In the genomic region with DNA sequence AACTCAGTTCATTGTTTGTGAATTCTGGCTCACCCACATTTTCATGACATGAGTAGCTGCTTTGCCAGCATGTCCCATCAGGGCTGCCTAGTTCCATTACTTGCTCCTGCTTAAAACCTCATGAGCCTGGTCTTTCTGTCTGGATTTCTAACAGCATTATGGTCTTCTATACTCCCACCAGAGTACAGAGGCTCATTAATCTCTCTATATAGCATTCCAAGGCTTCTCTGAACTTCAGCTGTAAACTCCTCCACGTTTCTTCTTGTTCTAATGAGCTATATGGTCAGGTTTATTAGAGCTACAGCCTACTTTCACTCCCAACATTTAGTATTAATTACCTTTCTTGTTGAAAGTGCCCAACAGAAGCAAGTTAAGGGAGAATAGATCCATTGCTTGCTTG, we compare ENCODE assay signal across 20 mouse cellular contexts.
DNase-seq lines count a peak whose midpoint lies in the region; ATAC-seq and TF ChIP-seq lines count a peak whose summit lies in the region.
"Had no signal": no experiment of that assay in that cellular context is flagged by ENCODE, and none has a peak within 500 bp of the region (broad histone marks: within the 10 kb centered on the region; RNA-seq: fewer than 3 reads in every experiment).

No protein-coding gene starts in this region.

- H3K27ac ChIP-seq in kidney, embryonic 15.5 days: peak overlapping the region; percentile 42
- H3K27ac ChIP-seq in kidney, postnatal 0 days: no peak overlapping the region
- peak overlapping the region; percentile 66 for H3K27ac ChIP-seq in limb, embryonic 12.5 days
- H3K27ac ChIP-seq in forebrain, embryonic 14.5 days (ENCODE audit: low read depth, low read length): no peak overlapping the region
- H3K27ac ChIP-seq: embryonic facial prominence, embryonic 10.5 days; embryonic facial prominence, embryonic 12.5 days; forebrain, embryonic 13.5 days had no signal

- TF ChIP-seq CTCF in kidney, postnatal 0 days (IDR thresholded peaks at IDR 0.05; ENCODE audit: low read depth): no peak

- 0 out of 2 replicates have a peak, but pooled peaks cover 10% of the 10 kb centered on the region for H3K4me1 ChIP-seq in kidney, embryonic 15.5 days
- H3K4me1 ChIP-seq in kidney, postnatal 0 days (replicated peaks; ENCODE audit: insufficient read depth, low read length): no peaks in the 10 kb centered on the region
- peaks cover 16% of the 10 kb centered on the region for H3K4me1 ChIP-seq in limb, embryonic 12.5 days (replicated peaks)
- H3K4me1 ChIP-seq in forebrain, embryonic 14.5 days (ENCODE audit: control insufficient read depth, insufficient read depth, low read length): no peaks in the 10 kb centered on the region
- H3K4me1 ChIP-seq: embryonic facial prominence, embryonic 10.5 days; embryonic facial prominence, embryonic 12.5 days; forebrain, embryonic 13.5 days had no signal

- no peak overlapping the region for H3K9ac ChIP-seq in kidney, embryonic 15.5 days
- H3K9ac ChIP-seq in kidney, postnatal 0 days (ENCODE audit: low read depth, low read length): no peak overlapping the region
- no peak overlapping the region for H3K9ac ChIP-seq in limb, embryonic 12.5 days (replicated peaks)
- no peak overlapping the region for H3K9ac ChIP-seq in forebrain, embryonic 14.5 days (ENCODE audit: low read length)
- H3K9ac ChIP-seq: embryonic facial prominence, embryonic 12.5 days; forebrain, embryonic 13.5 days had no signal

- no peaks in the 10 kb centered on the region for H3K9me3 ChIP-seq in kidney, embryonic 15.5 days (replicated peaks)
- H3K9me3 ChIP-seq in kidney, postnatal 0 days (replicated peaks; ENCODE audit: low read length): no peaks in the 10 kb centered on the region
- no peaks in the 10 kb centered on the region for H3K9me3 ChIP-seq in limb, embryonic 12.5 days
- no peaks in the 10 kb centered on the region for H3K9me3 ChIP-seq in forebrain, embryonic 14.5 days (replicated peaks; ENCODE audit: control insufficient read depth, low read length)
- H3K9me3 ChIP-seq: embryonic facial prominence, embryonic 10.5 days; embryonic facial prominence, embryonic 12.5 days; forebrain, embryonic 13.5 days had no signal

- WGBS in kidney, embryonic 15.5 days: 22% methylated on average over 1 of the region's 1 CpGs
- 26% methylated on average over 1 of the region's 1 CpGs for WGBS in kidney, postnatal 0 days
- 29% methylated on average over 1 of the region's 1 CpGs for WGBS in limb, embryonic 12.5 days
- 66% methylated on average over 1 of the region's 1 CpGs for WGBS in forebrain, embryonic 14.5 days

- H3K4me3 ChIP-seq in kidney, embryonic 15.5 days (replicated peaks): no peak overlapping the region
- H3K4me3 ChIP-seq in kidney, postnatal 0 days (replicated peaks; ENCODE audit: low read depth, low read length): no peak overlapping the region
- H3K4me3 ChIP-seq in limb, embryonic 12.5 days (replicated peaks): no peak overlapping the region
- no peak overlapping the region for H3K4me3 ChIP-seq in forebrain, embryonic 14.5 days (ENCODE audit: low read depth, low read length)
- H3K4me3 ChIP-seq: embryonic facial prominence, embryonic 10.5 days; embryonic facial prominence, embryonic 12.5 days; forebrain, embryonic 13.5 days had no signal

- DNase-seq in kidney, postnatal 25 days: no peak
- DNase-seq in kidney, postnatal 0 days (ENCODE audit: low spot score): peak; percentile 77
- no peak for DNase-seq in kidney, adult 9 months
- DNase-seq in forelimb bud, embryonic 11.5 days (ENCODE audit: low read depth, low spot score): peak; percentile 34
- no peak for DNase-seq in gastrocnemius, postnatal 10 days
- DNase-seq in forebrain, embryonic 14.5 days (ENCODE audit: low spot score): no peak
- DNase-seq: adrenal gland, adult 8-10 months; adrenal gland, postnatal 14 days; adrenal gland, postnatal 36 days; cerebellum, adult 11-12 months; cerebellum, adult 2 months; cerebellum, adult 9-10 months; cerebellum, postnatal 10 days; cerebellum, postnatal 25 days had no signal

- no peaks in the 10 kb centered on the region for H3K36me3 ChIP-seq in kidney, embryonic 15.5 days
- H3K36me3 ChIP-seq in kidney, postnatal 0 days (ENCODE audit: insufficient read depth, low read length): no peaks in the 10 kb centered on the region
- no peaks in the 10 kb centered on the region for H3K36me3 ChIP-seq in limb, embryonic 12.5 days
- H3K36me3 ChIP-seq in forebrain, embryonic 14.5 days (ENCODE audit: control insufficient read depth, insufficient read depth, low read length): no peaks in the 10 kb centered on the region
- H3K36me3 ChIP-seq: embryonic facial prominence, embryonic 10.5 days; embryonic facial prominence, embryonic 12.5 days had no signal

- ATAC-seq in kidney, embryonic 15.5 days (replicated peaks; ENCODE audit: low FRiP score): peak; percentile 87
- ATAC-seq in kidney, postnatal 0 days (replicated peaks; ENCODE audit: low FRiP score, low read depth): no peak
- no peak for ATAC-seq in limb, embryonic 12.5 days (ENCODE audit: insufficient number of reproducible peaks, insufficient read depth, low FRiP score, low TSS enrichment, low read depth)
- no peak for ATAC-seq in forebrain, embryonic 14.5 days
- ATAC-seq: forebrain, embryonic 13.5 days; forebrain, embryonic 16.5 days had no signal

- no peak overlapping the region for H3K4me2 ChIP-seq in kidney, embryonic 15.5 days
- H3K4me2 ChIP-seq in kidney, postnatal 0 days (ENCODE audit: low read length): no peak overlapping the region
- no peak overlapping the region for H3K4me2 ChIP-seq in limb, embryonic 12.5 days
- H3K4me2 ChIP-seq in forebrain, embryonic 14.5 days (ENCODE audit: low read length): no peak overlapping the region
- H3K4me2 ChIP-seq: embryonic facial prominence, embryonic 12.5 days; forebrain, embryonic 13.5 days had no signal

- H3K27me3 ChIP-seq in kidney, embryonic 15.5 days: no peaks in the 10 kb centered on the region
- H3K27me3 ChIP-seq in kidney, postnatal 0 days (ENCODE audit: insufficient read depth, low read length): no peaks in the 10 kb centered on the region
- H3K27me3 ChIP-seq in limb, embryonic 12.5 days: no peaks in the 10 kb centered on the region
- no peaks in the 10 kb centered on the region for H3K27me3 ChIP-seq in forebrain, embryonic 14.5 days (replicated peaks; ENCODE audit: control insufficient read depth, insufficient read depth, low read length)
- H3K27me3 ChIP-seq: embryonic facial prominence, embryonic 12.5 days; forebrain, embryonic 13.5 days had no signal

Comparison
In these comparisons a context has a peak if more than half of its experiments do, and no peak if none do; other contexts are left out.
1. H3K27ac ChIP-seq: peak in kidney, embryonic 15.5 days (single experiment) and limb, embryonic 12.5 days (single experiment); none in kidney, postnatal 0 days (single experiment) and forebrain, embryonic 14.5 days (single experiment).
2. DNase-seq: peak in kidney, postnatal 0 days (single experiment) and forelimb bud, embryonic 11.5 days (single experiment); none in kidney, postnatal 25 days (0 of 2), kidney, adult 9 months (single experiment), gastrocnemius, postnatal 10 days (single experiment) and forebrain, embryonic 14.5 days (single experiment).